Comparison of ENCODE assay signal across 8 mouse cellular contexts in the genomic region with DNA sequence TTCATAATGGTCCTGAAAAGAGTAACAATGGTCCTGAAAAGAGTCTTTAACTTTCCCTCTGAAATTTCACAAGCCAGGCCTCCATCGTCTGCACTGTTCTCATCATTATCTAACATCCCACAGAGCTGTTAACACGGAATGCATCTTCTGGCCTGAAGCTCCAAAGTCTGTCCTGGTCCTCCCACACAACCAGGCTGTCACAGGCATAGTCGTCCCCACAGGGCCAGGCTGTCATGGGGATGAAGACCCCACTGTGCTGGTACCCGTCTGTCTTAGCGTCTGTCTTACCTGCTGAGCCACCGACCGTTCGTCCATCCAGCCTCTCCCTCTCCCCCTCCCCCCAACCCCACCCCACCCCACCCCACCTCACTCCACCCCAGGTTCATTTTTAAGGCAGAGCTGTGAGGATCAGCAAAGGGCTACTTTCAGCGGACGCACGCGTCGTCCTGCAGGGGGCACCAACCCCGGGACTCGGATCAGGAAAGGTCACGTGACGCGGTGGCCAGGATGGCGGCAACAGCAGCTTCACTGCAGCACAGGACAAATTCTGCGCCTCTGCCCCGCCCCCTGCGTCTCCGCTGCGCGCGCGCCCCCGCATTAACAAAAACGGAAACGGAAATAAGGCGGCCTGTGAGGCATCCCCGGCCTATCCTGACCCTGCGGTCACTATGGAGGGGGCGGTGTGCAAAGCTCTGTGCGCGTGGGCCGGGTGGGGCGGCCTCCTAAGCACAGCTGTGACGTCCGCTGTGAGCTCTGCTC. TPM values are rescaled to one million over a fixed set of nuclear protein-coding genes. Genes with fewer than 3 reads are reported as not detected.
DNase-seq lines count a peak whose midpoint lies in the region; ATAC-seq and TF ChIP-seq lines count a peak whose summit lies in the region.

No protein-coding gene starts in this region.

- H3K9ac ChIP-seq in embryonic facial prominence, embryonic 14.5 days (ENCODE audit: low read depth, low read length) = peak overlapping the region; percentile 71
- peak overlapping the region; percentile 61 for H3K9ac ChIP-seq in limb, embryonic 13.5 days
- peak overlapping the region; percentile 59 for H3K9ac ChIP-seq in midbrain, embryonic 15.5 days

- no peaks in the 10 kb centered on the region for H3K4me1 ChIP-seq in embryonic facial prominence, embryonic 14.5 days (ENCODE audit: control insufficient read depth, insufficient read depth, low read length)
- H3K4me1 ChIP-seq in kidney, adult 2 months (ENCODE audit: control insufficient read depth, insufficient read depth, low read length) = no peaks in the 10 kb centered on the region
- no peaks in the 10 kb centered on the region for H3K4me1 ChIP-seq in limb, embryonic 13.5 days
- H3K4me1 ChIP-seq in midbrain, embryonic 15.5 days = peaks cover 5% of the 10 kb centered on the region

- peak overlapping the region; percentile 80 for H3K4me2 ChIP-seq in embryonic facial prominence, embryonic 14.5 days (ENCODE audit: low read depth, low read length)
- H3K4me2 ChIP-seq in limb, embryonic 13.5 days (replicated peaks) = peak overlapping the region; percentile 72
- H3K4me2 ChIP-seq in midbrain, embryonic 15.5 days = peak overlapping the region; percentile 88

- H3K36me3 ChIP-seq in embryonic facial prominence, embryonic 14.5 days (ENCODE audit: control insufficient read depth, insufficient read depth, low read length) = no peaks in the 10 kb centered on the region
- H3K36me3 ChIP-seq in kidney, adult 2 months (ENCODE audit: control insufficient read depth, insufficient read depth, low read length) = no peaks in the 10 kb centered on the region
- H3K36me3 ChIP-seq in limb, embryonic 13.5 days = peaks cover 30% of the 10 kb centered on the region
- no peaks in the 10 kb centered on the region for H3K36me3 ChIP-seq in midbrain, embryonic 15.5 days (replicated peaks)

- no peaks in the 10 kb centered on the region for H3K27me3 ChIP-seq in embryonic facial prominence, embryonic 14.5 days (replicated peaks; ENCODE audit: control insufficient read depth, insufficient read depth, low read length)
- H3K27me3 ChIP-seq in kidney, adult 2 months (replicated peaks; ENCODE audit: control insufficient read depth, insufficient read depth, low read length) = no peaks in the 10 kb centered on the region
- H3K27me3 ChIP-seq in limb, embryonic 13.5 days = no peaks in the 10 kb centered on the region
- H3K27me3 ChIP-seq in midbrain, embryonic 15.5 days (replicated peaks) = no peaks in the 10 kb centered on the region

- TF ChIP-seq POLR2A in kidney, adult 2 months (IDR thresholded peaks at IDR 0.05; ENCODE audit: low read depth, low read length) = no peak

- peak; percentile 49 for DNase-seq in 3T3-L1 (ENCODE audit: low read depth, low spot score)
- DNase-seq in adrenal gland, postnatal 4 days (ENCODE audit: low spot score in 2 of 2) = peak; percentile 75 to 83
- DNase-seq in embryonic facial prominence, embryonic 14.5 days (ENCODE audit: low spot score) = peak; percentile 94
- peak; percentile 92 to 95 for DNase-seq in heart, adult 18-20 months
- peak; percentile 93 for DNase-seq in kidney, adult 2 months
- DNase-seq in spleen, adult 18-20 months = peak; percentile 93 to 94

- H3K4me3 ChIP-seq in embryonic facial prominence, embryonic 14.5 days (ENCODE audit: low read depth, low read length) = peak overlapping the region; percentile 66
- peak overlapping the region; percentile 98 for H3K4me3 ChIP-seq in kidney, adult 2 months (ENCODE audit: insufficient read depth, low read depth, low read length)
- H3K4me3 ChIP-seq in limb, embryonic 13.5 days = peak overlapping the region; percentile 62
- H3K4me3 ChIP-seq in midbrain, embryonic 15.5 days = peak overlapping the region; percentile 51

- 8% methylated on average over 30 of the region's 40 CpGs for WGBS in embryonic facial prominence, embryonic 14.5 days
- WGBS in kidney, adult 2 months = 3% methylated on average over 40 of the region's 40 CpGs
- 11% methylated on average over 39 of the region's 40 CpGs for WGBS in limb, embryonic 13.5 days
- 5% methylated on average over 39 of the region's 40 CpGs for WGBS in midbrain, embryonic 15.5 days

- peak; percentile 88 for ATAC-seq in embryonic facial prominence, embryonic 14.5 days (ENCODE audit: low read depth)
- peak; percentile 86 for ATAC-seq in limb, embryonic 13.5 days (ENCODE audit: low FRiP score, low read depth)
- ATAC-seq in midbrain, embryonic 15.5 days (replicated peaks) = peak; percentile 85

- peaks cover 45% of the 10 kb centered on the region for H3K9me3 ChIP-seq in embryonic facial prominence, embryonic 14.5 days (ENCODE audit: control insufficient read depth, low read length)
- peaks cover 40% of the 10 kb centered on the region for H3K9me3 ChIP-seq in limb, embryonic 13.5 days
- H3K9me3 ChIP-seq in midbrain, embryonic 15.5 days = 0 out of 2 replicates have a peak, but pooled peaks cover 10% of the 10 kb centered on the region

- peak overlapping the region; percentile 68; the same call in 1 of the 2 replicates for H3K27ac ChIP-seq in embryonic facial prominence, embryonic 14.5 days (replicated peaks; ENCODE audit: low read depth, low read length)
- no peak overlapping the region for H3K27ac ChIP-seq in kidney, adult 2 months (ENCODE audit: insufficient read depth, low read depth, low read length)
- H3K27ac ChIP-seq in limb, embryonic 13.5 days = peak overlapping the region; percentile 52; the same call in 1 of the 2 replicates
- peak overlapping the region; percentile 76 for H3K27ac ChIP-seq in midbrain, embryonic 15.5 days

- TF ChIP-seq CTCF in kidney, adult 2 months (conservative IDR thresholded peaks at IDR 0.05; ENCODE audit: insufficient read depth, insufficient read length, low read depth, low read length) = peak; percentile 61

RNA-seq across cellular contexts. Expression of a gene that starts 0.8 kb away (rescaled TPM):
- 10 to 100 TPM; 20.1 to 22.3 TPM for total RNA-seq in adrenal gland, postnatal 4 days (2021)
- 3.8 and 5.9 TPM in 2 replicates for polyA plus RNA-seq in embryonic facial prominence, embryonic 14.5 days (2014; fragmentation: Nextera tagmentation; extraction: Ambion mirVana)
- 1 to 10 TPM; 5.0 to 6.2 TPM for total RNA-seq in heart, adult 18-20 months (2021)
- 10.9 and 12.0 TPM in 2 replicates for polyA plus RNA-seq in kidney, adult 2 months (2012; rRNA removed)
- polyA plus RNA-seq in limb, embryonic 13.5 days (2015; fragmentation: Nextera tagmentation; extraction: Ambion mirVana) = 4.8 and 5.0 TPM in 2 replicates
- 2.1 and 4.0 TPM in 2 replicates for polyA plus RNA-seq in midbrain, embryonic 15.5 days (2015; fragmentation: Nextera tagmentation; extraction: Ambion mirVana)

RNA-seq across cellular contexts. Expression of a gene that starts 22.7 kb away (rescaled TPM):
- total RNA-seq in adrenal gland, postnatal 4 days (2021) = not detected
- polyA plus RNA-seq in embryonic facial prominence, embryonic 14.5 days (2014; fragmentation: Nextera tagmentation; extraction: Ambion mirVana) = not detected in 2 replicates
- not detected for total RNA-seq in heart, adult 18-20 months (2021)
- not detected in 2 replicates for polyA plus RNA-seq in kidney, adult 2 months (2012; rRNA removed)
- polyA plus RNA-seq in limb, embryonic 13.5 days (2015; fragmentation: Nextera tagmentation; extraction: Ambion mirVana) = not detected in 2 replicates
- polyA plus RNA-seq in midbrain, embryonic 15.5 days (2015; fragmentation: Nextera tagmentation; extraction: Ambion mirVana) = 0.04 and 0.12 TPM in 2 replicates

RNA-seq across cellular contexts. Expression of a gene that starts 55.8 kb away (rescaled TPM):
- total RNA-seq in adrenal gland, postnatal 4 days (2021) = not detected
- polyA plus RNA-seq in embryonic facial prominence, embryonic 14.5 days (2014; fragmentation: Nextera tagmentation; extraction: Ambion mirVana) = 0.35 and 0.40 TPM in 2 replicates
- total RNA-seq in heart, adult 18-20 months (2021) = not detected
- not detected in 2 replicates for polyA plus RNA-seq in kidney, adult 2 months (2012; rRNA removed)
- not detected in 2 replicates for polyA plus RNA-seq in limb, embryonic 13.5 days (2015; fragmentation: Nextera tagmentation; extraction: Ambion mirVana)
- polyA plus RNA-seq in midbrain, embryonic 15.5 days (2015; fragmentation: Nextera tagmentation; extraction: Ambion mirVana) = not detected in 2 replicates
